Mouse (Mus musculus) heart, postnatal 0 days (tissue): Measurements from ENCODE around the gene Egr2.

Experiments used
- CTCF ChIP-seq: IDR thresholded peaks from 2 replicates; pipeline ENCODE4 v1.5.1; 2016; ENCODE audit warnings: antibody characterized with exemption, control low read depth, low read depth
- EP300 ChIP-seq: IDR thresholded peaks from 2 replicates; pipeline ENCODE4 v1.6.1; 2016; ENCODE audit warnings: antibody characterized with exemption, low read depth

DNA sequence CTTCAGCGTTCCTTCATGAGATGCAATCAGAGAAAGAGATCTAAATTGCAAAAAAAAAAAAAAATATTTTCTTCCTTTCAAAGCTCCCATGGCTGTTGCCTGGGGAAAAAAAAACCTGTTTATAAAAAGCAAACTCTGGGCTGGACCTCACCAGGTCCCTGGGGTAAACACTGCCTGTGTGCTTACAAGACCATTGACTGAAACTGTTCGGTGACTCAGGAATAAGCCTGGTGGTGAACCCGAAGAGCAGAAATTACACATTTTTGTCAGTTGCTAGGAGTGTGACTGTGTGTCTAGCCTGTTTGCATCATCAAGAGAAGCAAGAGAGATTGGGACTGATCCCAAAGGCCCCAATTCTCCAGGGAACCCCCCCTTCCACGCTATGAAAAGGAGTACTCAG lies 5.5 kb upstream of the Egr2 start:
- TF ChIP-seq CTCF, result no peak
- no peak for TF ChIP-seq EP300
